Mouse (Mus musculus) CH12.LX (cell line): Measurements from ENCODE around the gene Dennd1a. TPM values are rescaled to one million over a fixed set of nuclear protein-coding genes. Genes with fewer than 3 reads are reported as not detected.

Experiments used
- DNase-seq: peaks from one replicate; pipeline ENCODE4 v3.0.0-alpha.2; 2013; ENCODE audit errors: extremely low read depth
- H3K27ac ChIP-seq: 2 replicates; pipeline ENCODE4 v1.5.1; 2012; ENCODE audit warnings: low read depth, mild to moderate bottlenecking, control low read depth, moderate library complexity; ENCODE audit not compliant: insufficient read depth
- H3K27me3 ChIP-seq: replicated peaks from 2 replicates; pipeline ENCODE3; 2012; ENCODE audit warnings: inconsistent platforms
- H3K36me3 ChIP-seq, 2 experiments: replicated peaks in 1 of 2; 2 replicates each; pipeline versions ENCODE3 to v1.6.1; 2012; ENCODE audit warnings: inconsistent platforms in 1 of 2, low read length in 1 of 2, mild to moderate bottlenecking in 1 of 2, mixed read lengths in 1 of 2, moderate library complexity in 1 of 2; ENCODE audit not compliant: control insufficient read depth in 1 of 2, insufficient read depth in 1 of 2
- H3K4me1 ChIP-seq, 2 experiments: 2 replicates each; pipeline ENCODE4 v1.6.1; 2012; ENCODE audit warnings: inconsistent platforms in 1 of 2, moderate library complexity in 1 of 2; ENCODE audit not compliant: insufficient read depth in 2 of 2, control insufficient read depth in 1 of 2
- H3K4me2 ChIP-seq: 2 replicates; pipeline ENCODE4 v1.6.1; 2012; ENCODE audit warnings: low read depth, mild to moderate bottlenecking, control low read depth; ENCODE audit not compliant: poor library complexity, insufficient read depth, severe bottlenecking
- H3K4me3 ChIP-seq, 3 experiments: fragments of 150-350 bp in 1 of 3; sonication (generic) in 1 of 3; replicated peaks in 1 of 3; 2 replicates each; pipeline versions ENCODE3 to v1.5.1; 2011 to 2012; ENCODE audit warnings: low read depth in 2 of 3, low read length in 2 of 3, mild to moderate bottlenecking in 2 of 3, moderate library complexity in 2 of 3, control low read depth in 1 of 3, improper control_type of control experiment in 1 of 3, inconsistent platforms in 1 of 3, mixed read lengths in 1 of 3; ENCODE audit not compliant: poor library complexity in 1 of 3
- H3K79me2 ChIP-seq: replicated peaks from 2 replicates; pipeline ENCODE4 v1.6.1; 2012; ENCODE audit warnings: mild to moderate bottlenecking, moderate library complexity; ENCODE audit not compliant: control insufficient read depth, poor library complexity, insufficient read depth, severe bottlenecking; ENCODE audit errors: extremely low read depth
- H3K9ac ChIP-seq: 2 replicates; pipeline ENCODE4 v1.6.1; 2012; ENCODE audit warnings: low read depth, mild to moderate bottlenecking, control low read depth, moderate library complexity; ENCODE audit not compliant: insufficient read depth
- H3K9me3 ChIP-seq: replicated peaks from 2 replicates; pipeline ENCODE3; 2012; ENCODE audit warnings: low read length, inconsistent platforms, mixed read lengths
- CHD2 ChIP-seq: IDR thresholded peaks from 2 replicates; pipeline ENCODE4 v1.6.1; 2011; ENCODE audit warnings: low read length, improper control_type of control experiment
- CTCF ChIP-seq, 2 experiments: IDR thresholded peaks in 1 of 2; conservative IDR thresholded peaks in 1 of 2; 2 replicates each; pipeline ENCODE4 v1.5.1; 2011 to 2012; ENCODE audit warnings: low read depth in 2 of 2, low read length in 2 of 2, improper control_type of control experiment in 1 of 2, inconsistent platforms in 1 of 2, mild to moderate bottlenecking in 1 of 2, moderate library complexity in 1 of 2
- E2F4 ChIP-seq: IDR thresholded peaks from 2 replicates; pipeline ENCODE4 v1.6.1; 2011; ENCODE audit warnings: low read depth, low read length, improper control_type of control experiment; ENCODE audit not compliant: insufficient replicate concordance
- EP300 ChIP-seq: IDR thresholded peaks from 2 replicates; pipeline ENCODE4 v1.6.1; 2011; ENCODE audit warnings: low read length, improper control_type of control experiment
- ETS1 ChIP-seq: conservative IDR thresholded peaks from 2 replicates; pipeline ENCODE4 v1.6.1; 2012; ENCODE audit warnings: low read depth, mild to moderate bottlenecking, inconsistent platforms, low read length, improper control_type of control experiment, moderate library complexity
- HCFC1 ChIP-seq: IDR thresholded peaks from 2 replicates; pipeline ENCODE4 v1.6.1; 2012; ENCODE audit warnings: low read depth, mild to moderate bottlenecking, inconsistent platforms, low read length, improper control_type of control experiment
- IRF4 ChIP-seq: IDR thresholded peaks from 2 replicates; pipeline ENCODE4 v1.6.1; 2014; ENCODE audit warnings: low read depth, mild to moderate bottlenecking, inconsistent platforms, low read length, improper control_type of control experiment
- JUN ChIP-seq: IDR thresholded peaks from 2 replicates; pipeline ENCODE4 v1.6.1; 2011; ENCODE audit warnings: low read depth, mild to moderate bottlenecking, low read length, improper control_type of control experiment, moderate library complexity; ENCODE audit not compliant: insufficient read depth
- KAT2A ChIP-seq: IDR thresholded peaks from 2 replicates; pipeline ENCODE4 v1.6.1; 2012; ENCODE audit warnings: low read length, improper control_type of control experiment, inconsistent platforms; ENCODE audit not compliant: insufficient replicate concordance
- MAX ChIP-seq: IDR thresholded peaks from 2 replicates; pipeline ENCODE4 v1.6.1; 2011; ENCODE audit warnings: low read length, improper control_type of control experiment
- MAZ ChIP-seq: IDR thresholded peaks from 2 replicates; pipeline ENCODE4 v1.6.1; 2012; ENCODE audit warnings: low read depth, mild to moderate bottlenecking, inconsistent platforms, low read length, improper control_type of control experiment, moderate library complexity
- MEF2A ChIP-seq: IDR thresholded peaks from 2 replicates; pipeline ENCODE4 v1.6.1; 2014; ENCODE audit warnings: low read depth, mild to moderate bottlenecking, inconsistent platforms, low read length, improper control_type of control experiment, borderline replicate concordance
- PAX5 ChIP-seq: IDR thresholded peaks from 2 replicates; pipeline ENCODE4 v1.6.1; 2012; ENCODE audit warnings: low read length, inconsistent platforms, mixed read lengths
- POLR2A ChIP-seq: IDR thresholded peaks from 2 replicates; pipeline ENCODE4 v1.6.1; 2011; ENCODE audit warnings: low read depth, mild to moderate bottlenecking, improper control_type of control experiment, low read length
- RCOR1 ChIP-seq: conservative IDR thresholded peaks from 2 replicates; pipeline ENCODE4 v1.6.1; 2012; ENCODE audit warnings: low read depth, mild to moderate bottlenecking, inconsistent platforms, low read length, improper control_type of control experiment
- SIN3A ChIP-seq: IDR thresholded peaks from 2 replicates; pipeline ENCODE4 v1.6.1; 2012; ENCODE audit warnings: low read length, improper control_type of control experiment, inconsistent platforms
- SMC3 ChIP-seq: IDR thresholded peaks from 2 replicates; pipeline ENCODE4 v1.6.1; 2011; ENCODE audit warnings: low read depth, low read length, improper control_type of control experiment
- TBP ChIP-seq: conservative IDR thresholded peaks from 2 replicates; pipeline ENCODE4 v1.6.1; 2011; ENCODE audit warnings: low read depth, low read length, improper control_type of control experiment
- UBTF ChIP-seq: IDR thresholded peaks from 2 replicates; pipeline ENCODE4 v1.6.1; 2012; ENCODE audit warnings: low read depth, mild to moderate bottlenecking, inconsistent platforms, low read length, improper control_type of control experiment, moderate library complexity
- ZC3H11A ChIP-seq: IDR thresholded peaks from 2 replicates; pipeline ENCODE4 v1.6.1; 2012; ENCODE audit warnings: low read depth, mild to moderate bottlenecking, inconsistent platforms, low read length, improper control_type of control experiment
- ZKSCAN1 ChIP-seq: IDR thresholded peaks from 2 replicates; pipeline ENCODE4 v1.6.1; 2012; ENCODE audit warnings: low read depth, inconsistent platforms, low read length, improper control_type of control experiment, borderline replicate concordance
- ZMIZ1 ChIP-seq: IDR thresholded peaks from 2 replicates; pipeline ENCODE4 v1.6.1; 2012; ENCODE audit warnings: low read depth, mild to moderate bottlenecking, inconsistent platforms, low read length, improper control_type of control experiment
- dilution Hi-C: fragments of 300-500 bp; cut with MboI; formaldehyde crosslinking; loops from 2 replicates; pipeline ENCODE4 v1.14.3; 2020; ENCODE audit warnings: low sequenced_read_pairs; ENCODE audit not compliant: extremely low pct_unique_long_range_greater_than_20kb, extremely low pct_ligation_motif_present
- in situ Hi-C: fragments of 300-500 bp; cut with MboI; formaldehyde crosslinking; loops from 3 replicates; pipeline ENCODE4 v1.14.3; 2019; ENCODE audit warnings: low sequenced_read_pairs, low pct_ligation_motif_present, low pct_unique_long_range_greater_than_20kb, mixed read lengths
- polyA plus RNA-seq: library from polyadenylated mRNA; unstranded; fragments of >175 nt; gene quantifications from 2 replicates; pipeline ENCODE4 v1.2.1, GENCODE M21; 2012; ENCODE audit warnings: low read depth; ENCODE audit not compliant: insufficient read length
- total RNA-seq, 2 experiments: library from RNA; depleted of rRNA; stranded (reverse); fragments of 300-350 nt in 1 of 2; fragments of >200 nt in 1 of 2; gene quantifications; 2 replicates each; pipeline ENCODE4 v1.2.3; 2012 to 2014

Dennd1a gene
- total and polyA plus RNA-seq, 3 experiments: 2.7 to 7.3 (median 4.3) TPM

- peaks cover 0 to 3% of the 10 kb centered on the region in 2 experiments for H3K36me3 ChIP-seq
- H3K9me3 ChIP-seq: no peaks in the 10 kb centered on the region
- no peak for DNase-seq
- no peak overlapping the region for H3K4me2 ChIP-seq
- no peak overlapping the region for H3K27ac ChIP-seq
- no peaks in the 10 kb centered on the region for H3K4me1 ChIP-seq
- no peaks in the 10 kb centered on the region for H3K27me3 ChIP-seq
- no peaks in the 10 kb centered on the region for H3K79me2 ChIP-seq
- dilution Hi-C loops (no loop called here), in situ Hi-C loops (no loop called here)
- no peak overlapping the region for H3K9ac ChIP-seq
- no peak overlapping the region for H3K4me3 ChIP-seq
- TF ChIP-seq UBTF: no peak
- no peak for TF ChIP-seq POLR2A
- TF ChIP-seq E2F4: no peak
- TF ChIP-seq PAX5: no peak
- TF ChIP-seq ZC3H11A: no peak
- no peak for TF ChIP-seq ZMIZ1
- TF ChIP-seq KAT2A: no peak
- TF ChIP-seq TBP: no peak
- TF ChIP-seq RCOR1: no peak
- no peak for TF ChIP-seq EP300
- no peak for TF ChIP-seq ETS1
- TF ChIP-seq ZKSCAN1: no peak
- no peak for TF ChIP-seq JUN
- no peak for TF ChIP-seq IRF4
- no peak for TF ChIP-seq MAX
- TF ChIP-seq SMC3: no peak
Observed at GRCm38 (mm10) chr2:38028317-38028716, 258.9 kb downstream of the Dennd1a start.

- no peak for DNase-seq
- TF ChIP-seq HCFC1 (no peak), KAT2A (no peak), CTCF (conservative IDR thresholded peaks at IDR 0.05 in 1 of 2, IDR thresholded peaks at IDR 0.05 in 1 of 2; ENCODE audit: low read depth in 2 of 2, low read length in 2 of 2) (no peak), CHD2 (no peak), SIN3A (no peak), MEF2A (no peak), MAZ (no peak), TBP (no peak)
- no peak overlapping the region for H3K4me2 ChIP-seq
- no peak overlapping the region for H3K27ac ChIP-seq
- dilution Hi-C loops: no loop called here
- H3K9ac ChIP-seq: no peak overlapping the region
- H3K27me3 ChIP-seq: no peaks in the 10 kb centered on the region
- H3K4me1 ChIP-seq: no peaks in the 10 kb centered on the region
- in situ Hi-C loops: no loop called here
- H3K36me3 ChIP-seq: peaks cover 0 to 3% of the 10 kb centered on the region in 2 experiments
- no peaks in the 10 kb centered on the region for H3K9me3 ChIP-seq
- no peak overlapping the region for H3K4me3 ChIP-seq
- H3K79me2 ChIP-seq: no peaks in the 10 kb centered on the region
Observed at GRCm38 (mm10) chr2:38025615-38026014, 261.6 kb downstream of the Dennd1a start.
